Mouse (Mus musculus): ENCODE measurements around the gene Col17a1.

The Col17a1 gene

DNA sequence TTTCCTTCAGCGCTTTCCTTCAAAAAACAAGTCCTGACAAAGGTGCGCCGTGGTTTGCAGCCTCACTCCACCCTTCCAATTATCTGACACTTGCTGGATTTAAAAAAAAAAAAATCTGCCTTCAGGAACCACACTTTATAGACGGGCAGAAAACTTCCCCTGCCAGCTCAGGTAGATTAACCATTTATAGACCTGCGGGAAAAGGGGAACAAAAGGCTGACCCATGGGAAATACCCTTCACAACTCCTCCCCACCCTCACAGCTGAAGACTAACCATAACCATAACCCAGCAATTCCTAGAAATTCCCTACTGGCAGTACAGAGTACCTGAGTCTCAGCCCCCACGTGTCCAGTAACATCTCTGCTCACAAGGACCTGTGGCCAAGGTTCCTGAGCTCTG, at the start of gene Col17a1:
TSS of gene Col17a1 (minus strand) at position 101 of the 400 bp plus-strand sequence.
- no peak for DNase-seq (ENCODE audit: low spot score)

DNA sequence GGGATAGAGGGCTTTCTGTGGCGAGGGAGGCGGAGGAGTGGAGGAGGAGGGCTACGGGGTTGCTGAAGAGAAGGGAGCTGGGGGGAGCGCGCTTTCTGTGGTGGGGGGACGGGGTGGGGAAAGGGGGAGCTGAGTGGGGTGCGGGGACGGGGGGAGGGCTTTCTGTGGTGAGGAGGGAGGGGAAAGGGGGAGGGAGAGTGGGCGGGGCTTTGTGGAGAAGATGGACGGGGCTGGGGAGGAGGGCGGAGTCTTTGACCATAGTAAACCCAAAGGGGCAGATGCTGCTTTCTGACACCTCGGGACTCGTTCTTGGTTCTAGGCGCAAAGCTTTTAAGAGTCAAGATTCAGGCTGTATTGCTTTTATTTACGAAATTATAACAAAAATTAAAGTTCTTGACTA, 40.0 kb upstream of the Col17a1 start:
- peak; percentile 83 for DNase-seq (ENCODE audit: low spot score)

DNA sequence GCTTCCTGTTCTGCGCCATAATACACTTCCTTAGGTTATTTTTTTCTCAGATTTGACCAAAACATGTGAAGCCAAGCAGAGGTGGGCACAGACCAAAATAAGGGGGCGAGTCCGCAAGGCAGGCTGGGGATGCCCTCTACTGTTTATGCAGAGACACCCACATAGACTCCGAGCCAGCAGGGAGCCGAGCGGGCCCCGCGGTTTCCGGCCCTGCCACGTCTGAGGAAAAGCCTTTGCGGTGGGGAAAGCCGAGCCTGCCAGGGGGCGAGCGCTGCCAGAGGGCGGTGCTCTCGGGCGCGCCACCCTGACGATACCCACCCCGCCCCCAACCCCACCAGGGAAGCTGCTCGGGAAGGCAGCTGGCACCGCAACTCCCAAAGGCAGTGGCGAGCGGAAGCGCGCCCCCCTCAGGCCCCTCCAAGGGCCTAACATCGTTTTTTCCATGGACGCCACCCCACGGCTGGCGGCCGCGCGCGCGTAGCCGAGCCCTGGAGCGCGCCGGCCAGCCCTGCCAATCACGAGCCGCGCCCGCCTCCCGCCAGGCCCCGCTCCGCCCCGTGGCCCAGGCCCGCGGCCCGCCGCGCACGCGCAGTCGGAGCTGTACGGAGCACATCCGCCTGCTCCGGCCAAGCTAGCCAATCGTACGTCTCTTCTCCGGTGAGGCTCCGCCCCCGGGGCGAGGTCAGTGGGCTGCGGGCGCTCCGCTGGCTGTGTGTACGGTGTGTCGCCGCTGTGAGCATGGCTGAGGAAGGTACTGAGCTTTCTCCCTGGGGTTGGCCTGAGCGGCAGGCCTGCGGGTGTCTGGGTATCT, 39.4 kb upstream of the Col17a1 start, which contains the start of gene Sfr1:
TSS of gene Sfr1 (plus strand) at position 612 of the 811 bp plus-strand sequence.
- DNase-seq (ENCODE audit: low spot score), result peak; percentile 98

DNA sequence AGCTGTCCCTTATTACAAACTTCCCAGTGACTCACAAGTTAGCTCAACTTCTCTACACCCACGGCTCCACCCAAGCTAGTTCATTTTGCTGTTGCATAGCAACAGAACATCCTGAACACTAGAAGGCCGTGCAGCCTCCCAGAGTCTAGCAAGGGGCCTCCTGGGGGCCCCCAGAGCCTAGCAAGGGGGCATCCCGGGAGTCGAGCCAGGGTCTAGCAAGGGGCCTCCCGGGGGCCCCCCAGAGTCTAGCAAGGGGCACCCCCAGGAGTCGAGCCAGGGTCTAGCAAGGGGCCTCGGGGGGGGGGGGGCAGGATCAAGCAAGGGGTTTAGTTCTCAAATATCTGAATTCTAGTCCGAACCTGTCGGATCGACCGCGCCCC, 38.8 kb upstream of the Col17a1 start:
- peak; percentile 86 for DNase-seq (ENCODE audit: low spot score)

DNA sequence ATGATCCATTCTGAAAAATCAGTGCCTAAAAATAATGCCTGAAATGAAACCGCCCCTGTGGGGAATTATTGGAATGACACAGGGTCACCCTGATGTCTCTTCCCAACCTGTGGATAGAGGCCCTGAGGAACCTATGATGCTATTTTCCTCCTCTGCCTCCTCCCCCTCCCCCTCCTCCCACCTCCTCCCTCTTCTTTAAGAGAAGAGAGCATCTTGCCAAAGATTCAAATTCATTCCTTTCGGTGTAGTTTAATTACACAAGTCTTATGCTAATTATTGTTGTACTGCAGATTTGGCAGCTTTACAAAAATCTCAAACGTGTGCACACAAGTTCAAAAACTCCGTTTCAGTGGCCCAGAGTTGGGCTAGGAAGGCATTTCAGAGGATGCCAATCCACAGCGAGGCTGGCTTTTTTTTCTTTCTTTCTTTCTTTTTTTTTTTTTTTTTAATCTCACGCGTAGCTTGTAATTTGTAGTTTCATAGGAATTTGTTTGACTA, 33.8 kb upstream of the Col17a1 start:
- DNase-seq (ENCODE audit: low spot score), result no peak

DNA sequence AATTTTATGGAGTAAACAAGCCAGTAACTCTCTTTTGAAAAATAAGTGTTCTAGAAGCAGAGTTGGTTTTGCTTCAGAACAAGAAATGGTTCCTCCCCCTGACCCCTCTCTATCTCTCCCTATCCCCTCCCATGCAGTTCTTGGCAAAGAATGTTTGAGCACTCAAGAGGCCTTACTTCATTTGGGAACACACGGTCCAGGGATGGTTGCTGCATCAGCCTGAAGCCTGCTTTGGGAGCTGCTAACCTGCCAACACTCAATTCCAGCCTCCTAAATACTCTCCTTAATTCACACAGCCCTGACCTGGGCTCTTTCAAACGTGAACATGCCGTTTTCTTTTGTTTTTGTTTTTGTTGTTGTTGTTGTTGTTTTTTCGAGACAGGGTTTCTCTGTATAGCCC, 33.0 kb upstream of the Col17a1 start:
- DNase-seq (ENCODE audit: low spot score), result no peak

DNA sequence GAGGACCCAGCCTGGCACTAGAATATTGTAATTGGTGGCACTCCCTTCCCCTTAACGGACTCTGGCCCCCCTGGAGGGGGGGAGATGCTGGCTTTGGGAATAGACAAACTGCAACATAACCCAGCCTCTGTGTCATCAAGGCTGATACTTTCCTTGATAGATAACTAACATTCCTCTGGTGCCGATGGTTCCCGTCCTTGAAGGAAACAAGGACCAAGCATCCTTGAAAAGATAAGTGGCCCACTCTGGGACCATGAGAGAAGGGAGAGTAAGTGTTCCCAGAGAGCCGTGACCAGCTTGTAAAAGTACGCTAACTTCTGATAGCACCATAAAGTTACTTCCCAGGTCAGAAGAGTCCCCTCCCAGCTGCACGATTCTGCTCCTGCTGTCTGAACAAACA, 30.6 kb upstream of the Col17a1 start:
- DNase-seq (ENCODE audit: low spot score), result no peak

DNA sequence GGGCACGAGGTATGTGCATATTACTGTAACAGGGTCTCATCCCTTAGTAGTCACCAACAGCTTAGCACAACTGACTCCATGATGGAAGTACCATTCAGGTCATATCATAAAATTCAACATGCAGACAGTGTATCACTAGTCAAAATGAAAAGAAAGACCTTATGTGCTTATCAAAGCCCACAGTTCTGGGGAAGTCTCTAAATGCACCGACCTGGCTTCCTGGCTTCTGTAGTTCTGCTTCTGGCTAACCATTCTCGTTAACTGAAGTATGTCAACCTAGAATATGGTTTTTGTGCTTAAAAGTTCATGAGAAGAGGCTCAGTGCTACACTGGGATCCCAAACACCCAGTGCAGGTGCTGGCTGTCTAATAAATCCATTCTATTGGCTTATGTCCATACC, 27.3 kb upstream of the Col17a1 start:
- DNase-seq (ENCODE audit: low spot score), result no peak

DNA sequence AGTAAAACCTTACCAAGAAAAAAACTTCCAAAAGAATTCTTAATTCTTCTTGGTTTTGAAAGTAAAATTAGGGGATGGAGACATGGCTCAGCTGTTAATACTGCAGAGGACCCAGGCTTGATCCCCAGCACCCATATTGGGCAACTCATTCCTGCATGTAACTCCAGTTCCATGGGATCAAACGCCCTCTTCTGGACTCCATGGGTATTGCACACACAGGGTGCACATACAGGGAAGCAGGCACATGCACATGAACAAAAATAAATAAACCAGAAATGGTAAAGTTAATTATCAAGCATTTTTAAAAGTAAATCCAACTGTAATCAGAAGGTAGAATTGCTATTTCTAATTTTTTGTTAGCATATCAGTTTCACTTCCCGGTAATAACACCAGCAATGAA, 24.2 kb upstream of the Col17a1 start:
- no peak for DNase-seq (ENCODE audit: low spot score)

DNA sequence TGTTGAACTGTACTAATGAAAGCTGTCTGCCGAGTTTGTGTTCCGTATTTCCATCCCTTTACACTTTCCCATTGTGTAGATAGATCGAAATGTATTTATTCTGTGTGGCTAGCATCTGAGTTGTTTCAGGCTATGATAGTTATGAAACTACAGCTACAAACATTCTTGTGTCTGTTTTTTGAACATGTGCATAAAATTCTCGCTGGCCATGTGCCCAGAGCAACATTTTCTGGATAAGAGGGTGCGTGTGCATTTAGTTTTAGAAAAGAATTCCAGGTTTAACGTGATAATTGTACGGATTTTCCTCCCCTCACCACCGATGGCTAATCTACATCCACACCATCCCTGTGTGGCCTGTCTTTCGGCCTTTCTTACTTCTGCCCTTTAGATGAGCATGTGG, 21.6 kb upstream of the Col17a1 start:
- no peak for DNase-seq (ENCODE audit: low spot score)

DNA sequence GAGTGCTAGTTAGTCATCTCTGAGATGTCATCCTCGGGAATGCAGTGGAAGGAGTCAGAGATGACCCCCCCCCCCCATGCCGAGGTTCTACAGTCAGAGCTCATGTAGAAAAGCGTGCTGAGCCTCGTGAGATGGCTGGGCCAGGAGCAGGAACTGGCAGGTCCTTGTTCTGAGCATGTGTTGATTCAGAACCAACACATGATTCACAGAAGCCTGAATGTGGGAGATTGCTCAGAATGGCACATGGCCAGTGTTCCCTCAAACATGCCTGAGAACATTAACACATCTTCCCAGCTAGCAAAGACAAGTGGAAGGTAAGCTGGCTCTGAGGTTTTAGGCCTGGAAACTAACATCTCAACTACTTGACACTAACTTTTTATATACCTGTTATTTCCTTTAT, 18.5 kb upstream of the Col17a1 start:
- DNase-seq (ENCODE audit: low spot score), result no peak

DNA sequence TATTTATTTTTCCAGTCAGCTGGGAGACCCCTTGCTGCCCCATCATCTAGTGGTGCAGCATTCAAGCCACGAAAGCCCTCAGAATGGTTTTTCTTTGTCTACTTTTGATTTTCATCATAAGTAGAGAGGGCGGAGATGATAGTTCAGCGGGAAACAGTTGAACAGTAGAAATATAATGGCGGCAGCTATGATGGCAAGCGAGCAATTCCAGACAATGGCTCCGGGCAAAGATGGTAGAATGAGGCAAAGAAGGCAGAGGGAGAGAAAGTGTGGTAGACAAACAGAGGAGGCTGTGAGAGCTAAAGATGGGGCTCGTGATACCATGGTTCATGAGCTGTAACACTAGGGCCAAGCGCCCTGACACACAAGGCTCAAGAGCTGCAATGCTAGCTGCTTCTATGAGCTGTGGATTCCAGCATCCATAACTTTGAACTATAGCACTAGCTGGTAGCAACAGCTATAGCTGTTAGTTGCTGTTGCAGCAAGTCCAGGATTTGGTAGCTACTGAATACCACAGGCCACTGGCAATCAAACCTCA, 13.9 kb upstream of the Col17a1 start:
- no peak for DNase-seq (ENCODE audit: low spot score)

DNA sequence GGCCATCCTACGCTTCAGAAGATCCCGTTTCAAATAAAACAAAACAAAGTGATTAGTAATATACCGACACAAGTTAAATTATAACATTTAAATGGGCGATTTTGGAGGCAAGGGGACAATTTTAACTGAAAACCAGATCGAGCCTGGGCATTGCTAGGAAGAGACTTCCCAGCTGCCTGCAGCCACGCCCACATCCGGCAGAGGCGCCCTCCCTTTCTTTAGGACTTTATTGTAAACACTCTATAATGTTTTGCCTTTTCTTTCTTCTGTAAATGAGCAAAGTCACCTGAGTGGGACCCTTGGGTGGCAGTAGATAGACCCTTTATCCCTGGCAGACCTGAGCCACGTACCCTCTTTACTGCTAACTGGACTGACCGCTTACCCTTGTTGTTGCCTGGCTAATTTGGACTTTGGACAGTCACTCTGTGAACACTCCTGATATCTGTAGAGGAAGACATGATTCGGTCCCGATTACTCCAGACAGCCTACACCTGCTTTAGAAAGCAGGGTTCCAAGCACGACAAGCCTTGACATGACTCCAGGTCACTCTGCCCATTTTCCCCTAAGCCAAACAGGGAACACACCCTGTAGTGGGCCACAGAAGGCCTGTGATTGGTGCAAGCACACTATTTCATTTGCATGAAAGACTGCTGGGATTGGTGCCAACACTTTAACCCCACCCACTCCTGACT, 13.3 kb upstream of the Col17a1 start:
- no peak for DNase-seq (ENCODE audit: low spot score)

DNA sequence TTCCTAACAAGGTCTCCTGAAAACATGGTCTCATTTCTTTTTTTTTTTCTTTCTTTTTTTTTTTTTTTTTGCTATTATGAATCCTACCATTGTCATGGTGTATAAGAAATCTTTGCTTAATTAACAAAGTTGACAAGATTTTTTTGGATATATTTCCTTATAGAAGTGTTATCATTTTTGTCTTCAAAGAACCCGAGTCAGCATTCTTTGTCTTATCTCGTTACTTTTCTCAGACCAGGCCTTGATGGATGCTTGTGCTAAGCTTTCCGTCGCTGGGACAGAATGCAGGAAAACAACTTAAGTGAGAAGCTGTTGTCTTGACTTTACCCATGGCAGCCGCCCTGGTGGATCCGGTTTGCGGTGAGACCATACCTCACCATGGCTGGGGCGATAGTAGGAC, 8.6 kb upstream of the Col17a1 start:
- no peak for DNase-seq (ENCODE audit: low spot score)

DNA sequence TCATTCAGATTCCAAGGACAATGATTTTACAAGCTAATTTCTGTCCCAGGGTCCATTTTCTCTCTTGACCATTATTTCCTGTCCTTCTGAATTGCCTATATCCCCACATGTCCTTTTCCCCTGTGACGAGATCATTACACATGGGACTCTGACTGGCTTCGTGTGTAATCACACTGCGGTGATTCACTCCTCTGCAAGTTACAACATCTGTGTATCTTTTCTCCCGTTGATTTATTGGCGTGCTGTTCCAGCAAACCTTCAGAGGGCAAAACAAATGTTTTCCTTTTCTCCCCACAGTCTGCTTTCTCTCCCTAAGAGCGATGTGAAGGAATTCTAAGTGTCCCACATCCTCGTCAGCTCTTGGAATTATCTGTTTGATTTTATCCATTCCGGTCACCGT, 7.8 kb upstream of the Col17a1 start:
- no peak for DNase-seq (ENCODE audit: low spot score)

DNA sequence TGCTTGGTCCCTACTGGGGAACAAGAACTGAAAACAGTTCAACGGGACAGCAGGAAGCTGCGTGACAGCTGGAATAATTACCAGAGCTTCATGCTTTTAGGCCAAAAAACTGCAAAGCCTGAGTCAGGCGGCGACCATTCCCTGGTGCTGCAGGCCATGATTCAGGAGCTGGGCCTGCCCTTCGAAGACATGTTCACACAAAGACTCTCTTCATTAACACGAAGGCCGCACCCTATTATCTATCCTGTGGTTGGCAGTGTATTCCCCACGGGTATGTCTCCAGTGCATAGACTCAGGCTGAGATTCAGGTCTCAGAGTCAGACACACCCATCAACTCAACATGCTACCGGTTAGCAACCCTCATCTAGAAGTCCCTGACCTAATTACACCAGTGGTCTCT, 6.4 kb upstream of the Col17a1 start:
- no peak for DNase-seq (ENCODE audit: low spot score)

DNA sequence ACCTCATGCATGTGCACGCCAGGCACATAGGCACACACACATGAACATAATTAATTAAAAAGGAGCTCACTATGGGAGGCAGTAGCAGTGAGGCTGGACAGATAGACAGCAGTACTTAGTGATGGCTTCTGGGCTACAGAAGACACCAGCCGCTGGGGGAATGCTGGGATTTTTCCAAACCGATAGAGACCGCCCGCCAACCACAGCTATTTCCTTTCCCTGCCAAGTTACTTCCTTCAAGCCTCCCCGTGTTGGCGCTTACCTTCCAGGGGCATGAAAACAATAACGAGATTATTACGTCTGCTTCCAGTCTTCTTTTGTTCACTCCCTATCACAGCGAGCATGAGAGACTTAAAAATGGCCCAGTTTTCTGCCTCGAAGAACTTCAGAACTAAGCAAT, 5.2 kb upstream of the Col17a1 start:
- no peak for DNase-seq (ENCODE audit: low spot score)

DNA sequence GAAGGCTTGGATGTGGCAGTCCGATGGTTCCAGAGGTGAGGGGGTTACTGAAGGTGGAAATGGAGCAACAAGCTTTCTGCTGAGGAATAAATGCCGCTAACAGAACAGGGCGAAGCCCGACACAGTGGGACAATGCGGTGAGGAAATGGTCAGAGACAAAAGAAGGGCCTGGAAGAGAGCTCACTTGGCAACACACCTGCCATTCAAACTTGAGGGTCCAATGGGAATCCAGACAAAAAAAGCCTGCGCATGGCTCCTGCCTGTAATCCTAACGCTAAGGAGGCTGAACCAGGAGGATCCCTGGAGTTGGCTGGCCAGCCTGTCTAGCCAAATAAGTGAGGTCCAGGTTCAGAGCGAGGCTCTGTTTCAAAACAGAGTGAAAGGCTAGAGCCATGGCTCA, 4.5 kb upstream of the Col17a1 start:
- DNase-seq (ENCODE audit: low spot score), result no peak

DNA sequence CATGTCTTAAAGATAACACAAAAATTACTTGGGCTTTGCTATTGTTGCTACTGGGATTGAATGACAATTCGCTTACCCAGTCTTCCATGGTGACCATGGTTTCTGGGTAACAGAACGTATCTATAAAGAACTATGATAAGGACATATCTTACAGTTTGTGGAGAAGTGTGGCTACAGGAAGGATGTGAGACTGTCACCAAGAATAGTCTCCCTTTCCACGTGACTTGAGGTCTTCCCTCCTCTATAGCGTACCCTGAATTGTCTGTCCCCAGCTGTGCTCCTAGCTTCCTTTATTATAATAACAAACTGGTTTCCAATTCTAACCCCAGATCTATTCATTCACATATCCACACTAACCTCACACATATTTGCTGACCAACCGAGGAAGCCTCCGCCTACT, 3.8 kb upstream of the Col17a1 start:
- no peak for DNase-seq (ENCODE audit: low spot score)

DNA sequence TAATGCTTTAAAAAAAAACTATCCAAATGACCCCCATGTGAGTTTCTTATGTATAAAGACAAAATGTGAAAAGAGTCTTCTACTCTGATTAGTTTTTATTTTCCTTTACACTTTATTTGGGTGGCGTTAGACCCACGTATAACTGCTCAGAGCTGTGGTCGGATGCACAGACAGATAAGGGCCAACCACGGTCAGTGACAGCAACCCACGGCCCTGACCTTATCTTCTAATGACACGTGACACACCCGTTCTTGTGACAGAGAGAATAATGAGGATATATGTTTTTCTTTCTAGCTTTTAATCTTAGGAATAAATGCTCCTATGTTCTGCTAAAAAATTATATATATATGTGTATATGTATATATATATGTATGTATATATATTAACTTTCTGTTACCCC, 2.3 kb downstream of the Col17a1 start:
- DNase-seq (ENCODE audit: low spot score), result no peak

DNA sequence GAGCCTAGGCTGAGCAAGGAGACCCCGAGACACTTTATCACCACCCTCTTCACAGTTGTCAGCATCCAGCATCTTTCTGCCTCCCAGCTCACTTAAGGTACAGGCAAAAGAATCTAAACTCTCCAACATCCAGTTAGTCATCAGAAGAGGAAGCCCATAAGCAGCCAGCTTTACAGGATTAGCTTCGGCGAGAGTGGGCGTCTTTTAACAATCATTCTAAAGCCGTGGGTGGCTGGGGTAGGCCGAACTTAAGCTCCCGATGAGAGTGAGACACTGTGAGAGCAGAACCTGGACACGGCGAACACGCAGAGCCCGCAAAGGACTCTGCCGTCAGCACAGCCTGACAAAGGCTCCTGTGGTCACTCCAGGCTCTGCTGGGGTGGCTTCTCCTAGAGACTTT, 13.2 kb downstream of the Col17a1 start:
- DNase-seq (ENCODE audit: low spot score), result no peak

DNA sequence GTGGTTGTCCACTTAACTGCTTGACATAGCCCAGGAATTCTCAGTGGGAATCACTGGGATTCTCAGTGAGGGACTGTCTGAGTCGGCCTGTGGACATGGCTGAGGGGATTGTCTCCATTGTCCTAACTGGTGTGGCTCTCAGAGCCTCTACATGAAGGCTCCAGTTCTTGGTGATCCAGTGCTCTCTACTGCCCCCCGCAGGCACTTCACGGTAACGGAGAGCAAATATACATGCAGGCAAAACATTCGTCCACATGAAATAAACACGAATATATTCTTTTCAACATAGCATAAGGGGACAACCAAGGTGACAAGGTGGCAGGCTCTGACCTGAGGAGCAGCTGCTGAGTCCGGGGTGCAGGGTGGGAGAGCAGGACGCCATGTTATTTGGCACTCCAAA, 17.5 kb downstream of the Col17a1 start:
- DNase-seq (ENCODE audit: low spot score), result peak; percentile 64

DNA sequence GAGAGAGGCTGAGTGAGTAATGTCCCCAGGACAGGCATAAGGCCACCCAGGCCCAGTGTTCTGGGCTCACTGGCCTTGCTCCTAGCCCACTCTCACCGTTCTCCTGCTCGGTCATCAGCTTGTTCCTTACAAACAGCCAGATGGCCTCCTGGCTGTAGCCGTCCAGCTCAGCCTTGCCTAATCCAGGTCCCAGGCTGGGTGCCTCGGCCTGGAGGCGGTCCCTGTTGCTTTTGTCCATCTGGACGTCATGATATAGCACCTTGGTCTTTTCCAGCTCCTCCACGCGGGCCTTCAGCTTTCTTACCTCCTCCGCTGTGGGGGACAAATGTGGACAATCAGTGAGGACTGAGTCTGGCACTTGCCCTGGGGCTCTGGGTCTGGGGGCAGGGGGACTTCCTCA, 23.5 kb downstream of the Col17a1 start:
- DNase-seq (ENCODE audit: low spot score), result no peak

Data from retina, embryonic 14.5 days (tissue).